Mouse (Mus musculus) heart, embryonic 13.5 days (tissue): ENCODE data around the gene Palb2. TPM values are rescaled to one million over a fixed set of nuclear protein-coding genes. Genes with fewer than 3 reads are reported as not detected.

Experiments used
- ATAC-seq: fragments of 200-750 bp; cut with Nextera tagmentation; 2 replicates; pipeline ENCODE4 v1.8.0; 2017; ENCODE audit warnings: moderate TSS enrichment; ENCODE audit not compliant: insufficient number of reproducible peaks, low FRiP score, low TSS enrichment; ENCODE audit errors: extremely low read depth
- H3K27ac ChIP-seq: fragments of 300-500 bp; sonication (generic); replicated peaks from 2 replicates; pipeline ENCODE4 v1.5.1; 2015; ENCODE audit warnings: moderate library complexity, mild to moderate bottlenecking, inconsistent platforms
- H3K27me3 ChIP-seq: fragments of 300-500 bp; sonication (generic); replicated peaks from 2 replicates; pipeline ENCODE4 v1.6.1; 2015; ENCODE audit warnings: mild to moderate bottlenecking, inconsistent platforms
- H3K36me3 ChIP-seq: fragments of 300-500 bp; sonication (generic); 2 replicates; pipeline ENCODE4 v1.6.1; 2015; ENCODE audit warnings: mild to moderate bottlenecking, inconsistent platforms
- H3K4me1 ChIP-seq: fragments of 300-500 bp; sonication (generic); 2 replicates; pipeline ENCODE4 v1.6.1; 2015; ENCODE audit warnings: inconsistent platforms
- H3K4me2 ChIP-seq: fragments of 300-500 bp; sonication (generic); 2 replicates; pipeline ENCODE4 v1.6.1; 2015; ENCODE audit warnings: inconsistent platforms, mild to moderate bottlenecking, moderate library complexity
- H3K4me3 ChIP-seq: fragments of 300-500 bp; sonication (generic); 2 replicates; pipeline ENCODE4 v1.5.1; 2015; ENCODE audit warnings: moderate library complexity, mild to moderate bottlenecking, inconsistent platforms
- H3K9ac ChIP-seq: fragments of 300-500 bp; sonication (generic); 2 replicates; pipeline ENCODE4 v1.6.1; 2015; ENCODE audit warnings: inconsistent platforms, mild to moderate bottlenecking, moderate library complexity
- H3K9me3 ChIP-seq: fragments of 300-500 bp; sonication (generic); 2 replicates; pipeline ENCODE4 v1.6.1; 2016; ENCODE audit warnings: inconsistent platforms
- WGBS: fragments of 180-500 bp; shearing (Covaris S2); methylation state at CpG from one replicate; pipeline ENCODE4 v1.1.7; 2015; ENCODE audit warnings: mixed read lengths; 5-methylcytosine and 5-hydroxymethylcytosine counted together
- polyA plus RNA-seq: library from polyadenylated mRNA; unstranded; fragments of >200 nt; fragmentation: Nextera tagmentation; extraction: Ambion mirVana; gene quantifications from 2 replicates; pipeline ENCODE4 v1.2.1, GENCODE M21; 2015

Gene Palb2
- polyA plus RNA-seq, 1 experiment from 2014 or later: 9.5 TPM

DNA sequence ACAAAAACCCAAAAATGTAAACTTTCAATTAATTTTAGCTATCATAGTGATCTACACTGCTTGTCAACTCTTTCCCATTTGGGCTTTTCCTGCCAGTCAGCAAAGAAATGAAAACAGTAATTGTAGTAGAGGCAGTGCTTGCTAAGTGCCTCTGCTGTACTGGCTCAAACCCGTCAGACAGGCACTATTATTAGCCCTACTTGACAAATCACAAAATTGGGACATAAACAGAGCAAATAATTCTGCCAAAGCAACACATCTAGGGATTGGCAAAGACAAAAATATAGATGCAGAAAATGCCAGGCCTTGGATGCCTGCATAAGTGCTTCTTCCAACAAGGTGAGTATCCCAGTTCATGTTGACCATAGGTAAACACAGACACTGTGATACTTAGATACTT lies 67.1 kb downstream of the Palb2 start:
- Histone ChIP-seq H3K9me3 (no peaks in the 10 kb centered on the region), H3K4me2 (peak overlapping the region; percentile 90), H3K4me3 (peak overlapping the region; percentile 81), H3K36me3 (peaks cover 39% of the 10 kb centered on the region), H3K9ac (peak overlapping the region; percentile 20; the same call in 1 of the 2 replicates), H3K27ac (peak overlapping the region; percentile 97), H3K4me1 (peaks cover 38% of the 10 kb centered on the region), H3K27me3 (no peaks in the 10 kb centered on the region)
- ATAC-seq: no peak
- WGBS: 32% methylated on average over 1 of the region's 1 CpGs

Other genes starting within 250 kb of the Palb2 start
- gene Cog7, start 151.3 kb downstream of the Palb2 start, polyA plus RNA-seq: 17.3 and 18.2 TPM in 2 replicates
- gene Gga2, start 111.8 kb downstream of the Palb2 start, polyA plus RNA-seq: 77.2 TPM in 2 replicates
- 46.3 and 46.9 TPM in 2 replicates for gene Ubfd1, start 65.8 kb downstream of the Palb2 start, polyA plus RNA-seq
- 27.4 and 27.9 TPM in 2 replicates for gene Ears2, start 65.7 kb downstream of the Palb2 start, polyA plus RNA-seq
- gene Ndufab1, start 31.1 kb downstream of the Palb2 start, polyA plus RNA-seq: 1,343 and 1,477 TPM in 2 replicates
- 70.6 and 76.4 TPM in 2 replicates for gene Dctn5, start 56 bp upstream of the Palb2 start, polyA plus RNA-seq
- gene Plk1, start 26.5 kb upstream of the Palb2 start, polyA plus RNA-seq: 93.1 and 93.9 TPM in 2 replicates
- 0.06 TPM in 1 of 2 replicates, not detected in the other for gene Ern2, start 53.2 kb upstream of the Palb2 start, polyA plus RNA-seq
- 0.23 and 0.27 TPM in 2 replicates for gene Chp2, start 86.5 kb upstream of the Palb2 start, polyA plus RNA-seq
- gene Prkcb, start 155.8 kb upstream of the Palb2 start, polyA plus RNA-seq: 5.8 and 6.2 TPM in 2 replicates